Comparison of ENCODE assay signal across 20 mouse cellular contexts in genomic region chr4:102102241-102102640, GRCm38 (mm10). TPM values are rescaled to one million over a fixed set of nuclear protein-coding genes. Genes with fewer than 3 reads are reported as not detected.
DNase-seq lines count a peak whose midpoint lies in the region.
"Had no signal": no experiment of that assay in that cellular context is flagged by ENCODE, and none has a peak within 500 bp of the region (broad histone marks: within the 10 kb centered on the region; RNA-seq: fewer than 3 reads in every experiment).

No protein-coding gene starts in this region.

- peak; percentile 30 to 45 for DNase-seq in frontal cortex, postnatal 36 days (ENCODE audit: low spot score in 2 of 2)
- no peak for DNase-seq in frontal cortex, postnatal 14 days (ENCODE audit: low spot score in 2 of 2)
- peak; percentile 14 to 18 for DNase-seq in left cerebral cortex, postnatal 14 days (ENCODE audit: low spot score in 2 of 2)
- DNase-seq in left cerebral cortex, postnatal 4 days = no peak
- peak; percentile 65 for DNase-seq in right cerebral cortex, adult 18-20 months
- DNase-seq in right cerebral cortex, postnatal 25 days = no peak
- no peak for DNase-seq in gastrocnemius, adult 8-10 months (ENCODE audit: low spot score in 2 of 2)
- DNase-seq: adrenal gland, postnatal 25 days; cerebellum, adult 18-20 months; cerebellum, postnatal 10 days; gastrocnemius, adult 2 months; heart, adult 2 months; heart, postnatal 4 days; kidney, postnatal 25 days; liver, postnatal 0 days; midbrain, embryonic 14.5 days; retina, postnatal 1 day; spleen, adult 18-20 months; thymus, adult 18-20 months; thymus, postnatal 25 days had no signal

- intact Hi-C loops in left cerebral cortex, postnatal 14 days (cut with DNase I) = no loop called here
- intact Hi-C loops in left cerebral cortex, postnatal 4 days (cut with DNase I) = no loop called here

RNA-seq across cellular contexts. Expression of gene Pde4b, which starts 14.9 kb away (rescaled TPM):
- total RNA-seq in left cerebral cortex, postnatal 14 days (2021) = 100 to 1,000 TPM; 101 to 102 TPM
- 10 to 100 TPM; 55.3 to 61.4 TPM for total RNA-seq in left cerebral cortex, postnatal 4 days (2021)
- total RNA-seq in gastrocnemius, adult 8-10 months (2022) = 100 to 1,000 TPM in 1 of 4 experiments, 10 to 100 TPM in 3; 53.6 to 108 (median 62.0) TPM

Comparison
In these comparisons a context has a peak if more than half of its experiments do, and no peak if none do; other contexts are left out.
1. DNase-seq: peak in frontal cortex, postnatal 36 days (2 of 2), left cerebral cortex, postnatal 14 days (2 of 2) and right cerebral cortex, adult 18-20 months (single experiment); none in frontal cortex, postnatal 14 days (0 of 2), left cerebral cortex, postnatal 4 days (single experiment), right cerebral cortex, postnatal 25 days (single experiment) and gastrocnemius, adult 8-10 months (0 of 2).